Mouse (Mus musculus): ENCODE data around the gene Hcn4. TPM values are rescaled to one million over a fixed set of nuclear protein-coding genes. Genes with fewer than 3 reads are reported as not detected.

Hcn4 gene
- total RNA-seq (2014; fragmentation: Nextera tagmentation) (not detected in 2 replicates), total RNA-seq (2017) (0.06 and 0.11 TPM in 2 replicates), polyA plus RNA-seq (2012) (not detected in 2 replicates)

- ATAC-seq (ENCODE audit: extremely low read depth, insufficient number of reproducible peaks, low FRiP score, poor library complexity, severe bottlenecking) (no peak), DNase-seq (ENCODE audit: low spot score) (no peak)
- Histone ChIP-seq H3K36me3 (replicated peaks) (no peaks in the 10 kb centered on the region), H3K27me3 (ENCODE audit: insufficient read depth, low read length) (peaks cover 25% of the 10 kb centered on the region; the same call in 1 of the 2 replicates), H3K9me3 (replicated peaks) (peaks cover 12% of the 10 kb centered on the region), H3K4me3 (ENCODE audit: low read depth, low read length) (no peak within 1 kb of the TSS), H3K4me1 (ENCODE audit: insufficient read depth, low read depth, low read length) (no peaks in the 10 kb centered on the region; the same call in 1 of the 2 replicates)
- TF ChIP-seq CTCF (IDR thresholded peaks at IDR 0.05; ENCODE audit: low read depth, low read length), result no peak
- TF ChIP-seq GATA1 (IDR thresholded peaks at IDR 0.05; ENCODE audit: borderline replicate concordance, low read length), result no peak
- no peak for TF ChIP-seq GATA2 (IDR thresholded peaks at IDR 0.05; ENCODE audit: borderline replicate concordance, low read depth, low read length)
- TF ChIP-seq POLR2AphosphoS5 (IDR thresholded peaks at IDR 0.05; ENCODE audit: insufficient replicate concordance, low read depth, low read length), result no peak
- no peak for TF ChIP-seq TAL1 (conservative IDR thresholded peaks at IDR 0.05; ENCODE audit: low read depth, low read length)
Observed at GRCm38 (mm10) chr9:58823139-58823917, at the start of gene Hcn4. Hcn4 (plus strand) TSS chr9:58823412.

- no peak for ATAC-seq (ENCODE audit: extremely low read depth, insufficient number of reproducible peaks, low FRiP score, poor library complexity, severe bottlenecking)
- Histone ChIP-seq H3K9me3 (replicated peaks) (no peaks in the 10 kb centered on the region), H3K36me3 (replicated peaks) (no peaks in the 10 kb centered on the region), H3K4me1 (ENCODE audit: insufficient read depth, low read depth, low read length) (no peaks in the 10 kb centered on the region), H3K4me3 (ENCODE audit: low read depth, low read length) (no peak overlapping the region), H3K27me3 (ENCODE audit: insufficient read depth, low read length) (peaks cover 2% of the 10 kb centered on the region; the same call in 1 of the 2 replicates)
- no peak for DNase-seq (ENCODE audit: low spot score)
- TF ChIP-seq POLR2AphosphoS5 (IDR thresholded peaks at IDR 0.05; ENCODE audit: insufficient replicate concordance, low read depth, low read length) (no peak), GATA2 (IDR thresholded peaks at IDR 0.05; ENCODE audit: borderline replicate concordance, low read depth, low read length) (no peak), CTCF (IDR thresholded peaks at IDR 0.05; ENCODE audit: low read depth, low read length) (no peak), TAL1 (conservative IDR thresholded peaks at IDR 0.05; ENCODE audit: low read depth, low read length) (no peak), GATA1 (IDR thresholded peaks at IDR 0.05; ENCODE audit: borderline replicate concordance, low read length) (no peak)
Observed at GRCm38 (mm10) chr9:58774761-58775160, 48.5 kb upstream of the Hcn4 start.

GRCm38 (mm10) chr9:58775363-58775762, 47.8 kb upstream of the Hcn4 start:
- no peak for ATAC-seq (ENCODE audit: extremely low read depth, insufficient number of reproducible peaks, low FRiP score, poor library complexity, severe bottlenecking)
- Histone ChIP-seq H3K4me1 (ENCODE audit: insufficient read depth, low read depth, low read length) (no peaks in the 10 kb centered on the region), H3K4me3 (ENCODE audit: low read depth, low read length) (no peak overlapping the region), H3K27me3 (ENCODE audit: insufficient read depth, low read length) (peaks cover 2% of the 10 kb centered on the region; the same call in 1 of the 2 replicates), H3K36me3 (replicated peaks) (no peaks in the 10 kb centered on the region), H3K9me3 (replicated peaks) (no peaks in the 10 kb centered on the region)
- no peak for DNase-seq (ENCODE audit: low spot score)
- TF ChIP-seq CTCF (IDR thresholded peaks at IDR 0.05; ENCODE audit: low read depth, low read length) (peak; percentile 20; the same call in 1 of the 2 replicates), GATA2 (IDR thresholded peaks at IDR 0.05; ENCODE audit: borderline replicate concordance, low read depth, low read length) (no peak)

GRCm38 (mm10) chr9:58789476-58789875, 33.7 kb upstream of the Hcn4 start:
- TF ChIP-seq POLR2AphosphoS5 (IDR thresholded peaks at IDR 0.05; ENCODE audit: insufficient replicate concordance, low read depth, low read length) (no peak), CTCF (IDR thresholded peaks at IDR 0.05; ENCODE audit: low read depth, low read length) (no peak), GATA2 (IDR thresholded peaks at IDR 0.05; ENCODE audit: borderline replicate concordance, low read depth, low read length) (no peak), GATA1 (IDR thresholded peaks at IDR 0.05; ENCODE audit: borderline replicate concordance, low read length) (no peak)
- Histone ChIP-seq H3K4me1 (ENCODE audit: insufficient read depth, low read depth, low read length) (0 out of 2 replicates have a peak, but pooled peaks cover 4% of the 10 kb centered on the region), H3K9me3 (replicated peaks) (no peaks in the 10 kb centered on the region), H3K4me3 (ENCODE audit: low read depth, low read length) (no peak overlapping the region), H3K27me3 (ENCODE audit: insufficient read depth, low read length) (peaks cover 5% of the 10 kb centered on the region), H3K36me3 (replicated peaks) (no peaks in the 10 kb centered on the region)
- ATAC-seq (ENCODE audit: extremely low read depth, insufficient number of reproducible peaks, low FRiP score, poor library complexity, severe bottlenecking), result no peak
- no peak for DNase-seq (ENCODE audit: low spot score)

GRCm38 (mm10) chr9:58798155-58798554, 25.1 kb upstream of the Hcn4 start:
- no peaks in the 10 kb centered on the region for H3K9me3 ChIP-seq (replicated peaks)
- no peak for DNase-seq (ENCODE audit: low spot score)
- ATAC-seq (ENCODE audit: extremely low read depth, insufficient number of reproducible peaks, low FRiP score, poor library complexity, severe bottlenecking), result no peak
- TF ChIP-seq GATA1 (IDR thresholded peaks at IDR 0.05; ENCODE audit: borderline replicate concordance, low read length), result no peak
- TF ChIP-seq CTCF (IDR thresholded peaks at IDR 0.05; ENCODE audit: low read depth, low read length), result no peak
- TF ChIP-seq TAL1 (conservative IDR thresholded peaks at IDR 0.05; ENCODE audit: low read depth, low read length), result no peak
- TF ChIP-seq GATA2 (IDR thresholded peaks at IDR 0.05; ENCODE audit: borderline replicate concordance, low read depth, low read length), result no peak
- TF ChIP-seq POLR2AphosphoS5 (IDR thresholded peaks at IDR 0.05; ENCODE audit: insufficient replicate concordance, low read depth, low read length), result no peak
- no peaks in the 10 kb centered on the region for H3K4me1 ChIP-seq (ENCODE audit: insufficient read depth, low read depth, low read length)
- no peaks in the 10 kb centered on the region for H3K36me3 ChIP-seq (replicated peaks)
- no peak overlapping the region for H3K4me3 ChIP-seq (ENCODE audit: low read depth, low read length)
- peaks cover 49% of the 10 kb centered on the region for H3K27me3 ChIP-seq (ENCODE audit: insufficient read depth, low read length)

GRCm38 (mm10) chr9:58801441-58801840, 21.8 kb upstream of the Hcn4 start:
- Histone ChIP-seq H3K4me1 (ENCODE audit: insufficient read depth, low read depth, low read length) (peaks cover 5% of the 10 kb centered on the region; the same call in 1 of the 2 replicates), H3K4me3 (ENCODE audit: low read depth, low read length) (no peak overlapping the region), H3K36me3 (replicated peaks) (no peaks in the 10 kb centered on the region), H3K9me3 (replicated peaks) (no peaks in the 10 kb centered on the region), H3K27me3 (ENCODE audit: insufficient read depth, low read length) (peaks cover 46% of the 10 kb centered on the region)
- no peak for TF ChIP-seq GATA2 (IDR thresholded peaks at IDR 0.05; ENCODE audit: borderline replicate concordance, low read depth, low read length)
- TF ChIP-seq POLR2AphosphoS5 (IDR thresholded peaks at IDR 0.05; ENCODE audit: insufficient replicate concordance, low read depth, low read length), result no peak
- TF ChIP-seq GATA1 (IDR thresholded peaks at IDR 0.05; ENCODE audit: borderline replicate concordance, low read length), result no peak
- no peak for TF ChIP-seq TAL1 (conservative IDR thresholded peaks at IDR 0.05; ENCODE audit: low read depth, low read length)
- no peak for TF ChIP-seq CTCF (IDR thresholded peaks at IDR 0.05; ENCODE audit: low read depth, low read length)
- ATAC-seq (ENCODE audit: extremely low read depth, insufficient number of reproducible peaks, low FRiP score, poor library complexity, severe bottlenecking), result no peak
- no peak for DNase-seq (ENCODE audit: low spot score)

All from G1E (cell line).